Mouse (Mus musculus) lung, postnatal 0 days (tissue): Measurements from ENCODE around the gene Fam240b.

Experiments
- CTCF ChIP-seq: IDR thresholded peaks from 2 replicates; pipeline ENCODE4 v1.5.1; 2016; ENCODE audit warnings: antibody characterized with exemption, mild to moderate bottlenecking
- EP300 ChIP-seq: IDR thresholded peaks from 2 replicates; pipeline ENCODE4 v1.6.1; 2016; ENCODE audit warnings: antibody characterized with exemption, mild to moderate bottlenecking, control low read depth

DNA sequence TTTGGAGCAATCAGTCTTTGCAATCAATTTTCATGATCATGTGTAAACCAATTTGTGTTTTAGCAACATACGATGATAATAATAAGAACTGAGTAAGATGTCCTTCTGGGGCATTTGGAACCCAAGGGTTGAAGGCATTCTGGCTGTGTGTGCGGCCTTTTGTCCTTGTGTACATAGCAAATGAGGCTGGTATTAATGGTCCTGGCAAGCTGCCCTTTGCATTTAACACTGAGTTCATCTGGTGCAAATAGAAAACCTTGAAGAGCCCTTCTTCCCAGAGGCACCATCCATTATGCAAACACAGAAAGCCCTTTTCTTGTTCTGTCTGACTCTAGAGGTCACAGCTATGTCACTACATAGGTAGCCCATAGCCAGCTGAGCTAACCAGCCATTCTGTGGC lies 35.0 kb downstream of the Fam240b start:
- TF ChIP-seq CTCF (no peak), EP300 (no peak)
